Mouse (Mus musculus): ENCODE results near the gene Ipo5. TPM values are rescaled to one million over a fixed set of nuclear protein-coding genes. Genes with fewer than 3 reads are reported as not detected.

Ipo5 gene
- polyA plus RNA-seq, 1 experiment from 2014 or later = 133 TPM

Other genes starting within 250 kb of the Ipo5 start
- gene Farp1, start 124.0 kb downstream of the Ipo5 start, polyA plus RNA-seq (2014; fragmentation: Nextera tagmentation; extraction: Ambion mirVana) = 14.9 and 17.6 TPM in 2 replicates

Data from liver, embryonic 11.5 days (tissue).